Mouse (Mus musculus): ENCODE data around the gene Ccl11. TPM values are rescaled to one million over a fixed set of nuclear protein-coding genes. Genes with fewer than 3 reads are reported as not detected.

Ccl11 gene
- polyA plus RNA-seq (2015; fragmentation: Nextera tagmentation; extraction: Ambion mirVana), result 2.2 and 5.8 TPM in 2 replicates

DNA sequence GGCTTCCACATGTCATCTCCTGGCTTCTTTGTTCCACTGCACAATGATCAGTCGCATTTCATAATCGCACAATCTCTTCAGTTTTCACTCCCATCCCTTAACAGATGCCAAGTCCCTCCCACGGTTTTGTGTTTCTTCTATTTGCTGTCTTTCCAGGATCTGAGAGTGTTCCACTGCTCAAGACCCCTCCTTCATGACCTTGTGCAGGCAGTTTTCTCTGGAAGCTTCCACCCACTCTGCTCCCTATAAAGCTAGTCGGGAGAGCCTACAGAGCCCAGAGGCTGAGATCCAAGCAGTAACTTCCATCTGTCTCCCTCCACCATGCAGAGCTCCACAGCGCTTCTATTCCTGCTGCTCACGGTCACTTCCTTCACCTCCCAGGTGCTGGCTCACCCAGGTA lies at the start of gene Ccl11:
Gene Ccl11, plus strand, starts transcription at position 178 of the 400 bp plus-strand sequence.
- no peaks in the 10 kb centered on the region; the same call in 1 of the 2 replicates for H3K27me3 ChIP-seq
- H3K36me3 ChIP-seq, result no peaks in the 10 kb centered on the region
- H3K4me3 ChIP-seq, result no peak within 1 kb of the TSS
- no peak within 1 kb of the TSS for H3K27ac ChIP-seq
- no peak within 1 kb of the TSS for H3K4me2 ChIP-seq
- ATAC-seq (replicated peaks; ENCODE audit: insufficient number of reproducible peaks, insufficient read depth, low FRiP score, low read depth), result no peak
- 68% methylated on average over 6 of the region's 6 CpGs for WGBS
- no peak within 1 kb of the TSS for H3K9ac ChIP-seq
- no peaks in the 10 kb centered on the region for H3K9me3 ChIP-seq (replicated peaks)
- H3K4me1 ChIP-seq (replicated peaks), result no peaks in the 10 kb centered on the region

DNA sequence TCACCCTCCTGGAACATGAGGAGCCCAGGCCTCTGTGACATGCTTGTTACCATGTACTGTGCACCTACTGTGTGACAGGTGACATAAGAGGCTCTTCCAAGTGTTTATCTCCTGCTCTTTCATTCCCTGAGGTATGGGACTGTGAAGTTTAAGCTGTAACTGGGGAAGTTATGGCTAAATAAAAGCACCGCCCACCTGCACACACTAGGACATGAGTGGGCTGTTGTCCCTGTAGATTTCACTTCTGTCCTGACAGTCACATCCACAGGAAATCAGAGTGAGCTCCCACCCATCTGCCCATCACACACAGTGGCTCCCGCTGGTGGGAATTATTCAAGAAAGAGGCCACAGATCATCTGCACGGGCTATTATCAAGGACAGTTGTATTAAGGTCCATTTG lies 47.5 kb upstream of the Ccl11 start:
- H3K4me2 ChIP-seq, result no peak overlapping the region
- no peaks in the 10 kb centered on the region for H3K9me3 ChIP-seq (replicated peaks)
- H3K9ac ChIP-seq, result no peak overlapping the region
- H3K4me3 ChIP-seq, result no peak overlapping the region
- no peak for ATAC-seq (replicated peaks; ENCODE audit: insufficient number of reproducible peaks, insufficient read depth, low FRiP score, low read depth)
- 84% methylated on average over 3 of the region's 3 CpGs for WGBS
- no peaks in the 10 kb centered on the region for H3K36me3 ChIP-seq
- no peak overlapping the region for H3K27ac ChIP-seq
- H3K27me3 ChIP-seq, result no peaks in the 10 kb centered on the region
- no peaks in the 10 kb centered on the region for H3K4me1 ChIP-seq (replicated peaks)

DNA sequence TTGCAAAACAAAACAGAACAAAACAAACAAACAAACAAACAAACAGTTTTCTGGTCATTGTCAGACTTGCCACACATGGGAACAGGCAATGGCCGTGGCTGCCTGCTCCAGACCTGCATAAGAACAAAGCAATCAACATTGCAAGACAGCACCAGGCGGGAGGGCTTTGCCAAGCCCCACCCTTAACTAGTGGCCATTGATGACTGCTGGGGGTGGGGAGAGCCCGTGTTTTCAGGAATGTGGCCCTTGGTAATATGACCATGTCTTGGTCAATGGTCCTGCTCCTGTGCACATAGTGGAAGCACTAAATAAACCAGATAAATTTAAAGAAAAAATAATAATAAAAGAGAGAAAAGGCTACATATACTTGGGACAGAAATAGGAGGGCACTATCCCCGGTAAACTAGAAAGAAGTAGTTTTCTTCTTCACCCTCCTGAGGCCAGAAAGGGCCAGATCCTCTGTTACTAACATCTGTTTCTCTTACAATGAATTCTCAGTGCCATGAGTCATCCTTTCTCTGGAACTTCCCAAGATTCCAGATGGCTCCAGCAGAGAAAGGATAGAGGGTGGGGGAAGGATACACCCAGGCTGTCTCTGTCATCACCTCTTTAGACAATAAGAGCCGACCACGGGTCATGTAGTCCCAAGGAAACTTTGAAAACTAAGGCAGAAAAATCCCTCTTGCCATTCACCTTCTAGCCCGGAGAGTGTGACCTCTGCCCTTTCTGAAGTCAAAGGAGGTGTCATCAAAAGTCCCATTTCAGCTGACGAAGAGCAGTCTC lies 46.0 kb upstream of the Ccl11 start:
- Histone ChIP-seq H3K36me3 (no peaks in the 10 kb centered on the region), H3K4me3 (no peak overlapping the region), H3K9ac (no peak overlapping the region), H3K27ac (no peak overlapping the region), H3K4me2 (no peak overlapping the region), H3K4me1 (replicated peaks) (no peaks in the 10 kb centered on the region), H3K9me3 (replicated peaks) (no peaks in the 10 kb centered on the region), H3K27me3 (no peaks in the 10 kb centered on the region)
- 40% methylated on average over 8 of the region's 8 CpGs for WGBS
- ATAC-seq (replicated peaks; ENCODE audit: insufficient number of reproducible peaks, insufficient read depth, low FRiP score, low read depth), result no peak

DNA sequence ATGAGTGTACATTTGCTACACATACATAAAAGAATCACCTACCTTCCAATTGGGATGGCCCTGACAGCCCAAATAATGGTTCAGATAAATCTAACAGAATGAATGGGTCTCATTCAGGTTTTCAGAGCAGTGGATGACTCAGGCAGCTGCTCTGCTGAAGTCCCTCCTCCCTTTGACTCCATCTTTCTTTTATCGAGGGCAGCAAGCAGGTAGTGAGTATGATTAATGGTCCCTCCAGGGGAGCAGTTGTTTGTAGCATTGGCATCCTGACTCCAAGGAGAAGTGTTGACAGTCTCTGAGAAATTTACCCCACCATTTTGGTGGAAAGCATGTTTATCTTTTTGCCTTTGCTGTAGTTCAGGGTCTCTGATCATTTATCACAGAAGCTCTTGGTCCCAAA lies 43.9 kb upstream of the Ccl11 start:
- no peaks in the 10 kb centered on the region for H3K4me1 ChIP-seq (replicated peaks)
- no peaks in the 10 kb centered on the region for H3K27me3 ChIP-seq
- no peak overlapping the region for H3K9ac ChIP-seq
- no peaks in the 10 kb centered on the region for H3K36me3 ChIP-seq
- H3K9me3 ChIP-seq (replicated peaks), result no peaks in the 10 kb centered on the region
- H3K4me3 ChIP-seq, result no peak overlapping the region
- WGBS, result 63% methylated on average over 1 of the region's 1 CpGs
- H3K4me2 ChIP-seq, result no peak overlapping the region
- H3K27ac ChIP-seq, result no peak overlapping the region
- no peak for ATAC-seq (replicated peaks; ENCODE audit: insufficient number of reproducible peaks, insufficient read depth, low FRiP score, low read depth)

DNA sequence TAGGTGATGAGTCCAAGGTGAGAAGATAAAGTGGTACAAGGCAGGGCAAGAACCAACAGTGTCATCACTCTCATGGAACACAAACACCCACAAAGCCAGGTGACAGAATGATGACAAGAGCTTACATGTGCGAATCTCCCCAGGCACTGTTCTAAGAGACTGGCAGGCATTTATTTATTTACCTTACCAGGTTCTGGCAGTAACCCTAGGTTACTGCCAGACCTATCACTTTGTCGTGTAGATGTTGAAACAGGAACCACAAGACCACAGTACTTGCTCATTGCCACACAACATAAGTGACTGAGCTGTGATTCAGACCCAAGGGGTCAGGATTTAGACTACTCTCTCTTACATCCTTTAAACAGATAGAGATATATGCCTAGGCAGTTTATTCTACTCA lies 42.6 kb upstream of the Ccl11 start:
- H3K27ac ChIP-seq, result no peak overlapping the region
- no peak overlapping the region for H3K4me3 ChIP-seq
- WGBS, result 51% methylated on average over 2 of the region's 2 CpGs
- H3K4me1 ChIP-seq (replicated peaks), result 0 out of 2 replicates have a peak, but pooled peaks cover 4% of the 10 kb centered on the region
- no peak overlapping the region for H3K4me2 ChIP-seq
- no peaks in the 10 kb centered on the region for H3K9me3 ChIP-seq (replicated peaks)
- no peaks in the 10 kb centered on the region for H3K36me3 ChIP-seq
- no peak for ATAC-seq (replicated peaks; ENCODE audit: insufficient number of reproducible peaks, insufficient read depth, low FRiP score, low read depth)
- H3K27me3 ChIP-seq, result no peaks in the 10 kb centered on the region
- no peak overlapping the region for H3K9ac ChIP-seq

DNA sequence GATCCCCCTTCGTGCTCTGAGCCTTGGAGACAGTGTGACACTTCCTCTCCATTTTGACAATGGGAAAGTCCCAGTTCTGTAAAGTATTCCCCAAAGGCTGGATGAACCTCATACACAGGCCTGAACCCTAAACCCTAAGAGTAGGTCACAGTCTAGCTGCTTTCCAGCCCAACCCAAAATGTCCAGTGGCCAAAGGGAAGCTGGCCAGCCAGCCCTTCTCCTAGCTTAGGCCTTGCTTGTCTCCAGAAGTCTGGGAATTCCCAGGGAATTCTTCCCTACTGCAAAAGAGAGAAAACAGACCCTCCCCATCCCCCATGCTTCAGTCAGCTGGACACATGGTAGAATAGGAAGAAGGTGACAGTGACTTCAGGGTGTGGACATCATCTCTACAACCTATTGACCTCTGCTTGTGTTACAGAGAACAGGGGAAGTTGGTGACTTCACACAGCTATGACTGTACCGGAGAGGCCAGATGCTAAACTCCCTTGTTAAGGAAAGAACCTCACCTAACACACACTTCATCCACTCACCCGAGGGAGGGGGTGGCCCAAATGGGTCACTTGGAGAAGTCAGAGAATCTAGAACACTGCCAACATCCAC lies 41.3 kb upstream of the Ccl11 start:
- H3K4me2 ChIP-seq, result no peak overlapping the region
- no peak overlapping the region for H3K9ac ChIP-seq
- H3K9me3 ChIP-seq (replicated peaks), result no peaks in the 10 kb centered on the region
- H3K27ac ChIP-seq, result no peak overlapping the region
- H3K27me3 ChIP-seq, result no peaks in the 10 kb centered on the region
- no peak for ATAC-seq (replicated peaks; ENCODE audit: insufficient number of reproducible peaks, insufficient read depth, low FRiP score, low read depth)
- H3K36me3 ChIP-seq, result no peaks in the 10 kb centered on the region
- 0 out of 2 replicates have a peak, but pooled peaks cover 8% of the 10 kb centered on the region for H3K4me1 ChIP-seq (replicated peaks)
- H3K4me3 ChIP-seq, result no peak overlapping the region
- WGBS, result 64% methylated on average over 3 of the region's 3 CpGs

DNA sequence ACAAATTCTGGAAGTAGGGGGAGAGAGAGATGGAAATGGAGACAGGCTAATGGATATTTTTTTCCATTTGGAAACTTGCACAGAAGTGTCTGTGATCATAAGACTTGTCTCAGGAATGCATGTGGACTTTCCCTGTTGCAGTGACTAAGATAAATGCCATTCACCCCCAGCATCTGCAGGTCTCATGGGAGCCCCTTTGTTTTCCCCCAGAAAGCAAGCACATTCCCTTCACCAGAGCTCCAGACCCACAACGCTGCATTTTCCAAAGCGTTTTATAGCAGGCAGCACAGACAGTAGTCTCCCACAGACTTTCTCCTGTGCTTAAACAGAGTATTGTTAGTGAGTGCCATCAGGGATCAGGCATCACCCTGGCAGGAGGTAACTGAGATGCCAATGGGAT lies 38.2 kb upstream of the Ccl11 start:
- H3K4me2 ChIP-seq, result no peak overlapping the region
- no peaks in the 10 kb centered on the region for H3K27me3 ChIP-seq
- H3K36me3 ChIP-seq, result no peaks in the 10 kb centered on the region
- no peak overlapping the region for H3K9ac ChIP-seq
- H3K9me3 ChIP-seq (replicated peaks), result no peaks in the 10 kb centered on the region
- ATAC-seq (replicated peaks; ENCODE audit: insufficient number of reproducible peaks, insufficient read depth, low FRiP score, low read depth), result no peak
- WGBS, result 25% methylated on average over 2 of the region's 2 CpGs
- no peak overlapping the region for H3K4me3 ChIP-seq
- H3K27ac ChIP-seq, result no peak overlapping the region
- 0 out of 2 replicates have a peak, but pooled peaks cover 10% of the 10 kb centered on the region for H3K4me1 ChIP-seq (replicated peaks)

DNA sequence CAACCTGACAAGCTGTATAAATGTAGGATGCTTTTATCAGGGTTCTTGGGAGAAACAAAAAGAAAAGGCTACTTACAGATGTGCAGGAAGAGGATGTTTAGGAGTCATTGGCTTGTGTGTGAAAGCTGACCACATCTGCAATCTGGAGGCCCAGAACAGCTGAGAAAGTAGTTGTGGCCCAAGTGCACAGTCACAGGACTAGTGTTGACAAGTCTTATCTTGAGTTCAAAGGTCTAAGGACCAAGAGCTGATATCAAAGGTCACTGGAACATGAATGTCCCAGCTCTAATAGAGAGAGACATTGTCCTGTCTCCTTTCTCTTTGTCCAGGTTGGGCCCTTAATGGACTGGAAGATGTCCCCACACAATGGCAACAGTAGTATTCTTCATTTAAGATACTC lies 37.8 kb upstream of the Ccl11 start:
- H3K36me3 ChIP-seq, result no peaks in the 10 kb centered on the region
- ATAC-seq (replicated peaks; ENCODE audit: insufficient number of reproducible peaks, insufficient read depth, low FRiP score, low read depth), result no peak
- 0 out of 2 replicates have a peak, but pooled peaks cover 10% of the 10 kb centered on the region for H3K4me1 ChIP-seq (replicated peaks)
- H3K9ac ChIP-seq, result no peak overlapping the region
- H3K4me2 ChIP-seq, result no peak overlapping the region
- no peak overlapping the region for H3K27ac ChIP-seq
- no peaks in the 10 kb centered on the region for H3K27me3 ChIP-seq
- no peak overlapping the region for H3K4me3 ChIP-seq
- no peaks in the 10 kb centered on the region for H3K9me3 ChIP-seq (replicated peaks)

DNA sequence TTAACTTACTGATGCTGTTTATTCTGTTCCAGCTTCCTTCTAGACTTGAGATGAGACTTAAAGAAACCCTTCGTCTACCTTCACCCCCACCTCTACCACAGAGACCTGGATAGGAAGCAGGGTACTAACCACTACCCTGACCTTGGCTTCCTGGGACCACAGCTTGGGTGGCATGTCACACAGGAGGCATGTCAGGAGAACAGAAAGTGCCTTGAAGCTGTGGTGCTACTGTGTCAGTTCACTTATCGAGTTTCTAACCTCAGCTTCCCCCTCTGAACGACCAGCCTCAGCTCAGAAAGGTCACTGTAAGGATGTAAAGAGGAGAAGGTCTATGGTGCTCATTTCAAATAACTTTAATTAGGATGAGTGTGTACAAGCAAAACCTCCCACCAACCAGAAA lies 36.2 kb upstream of the Ccl11 start:
- Histone ChIP-seq H3K9me3 (replicated peaks) (no peaks in the 10 kb centered on the region), H3K9ac (no peak overlapping the region), H3K4me1 (replicated peaks) (0 out of 2 replicates have a peak, but pooled peaks cover 10% of the 10 kb centered on the region), H3K4me3 (no peak overlapping the region), H3K4me2 (no peak overlapping the region), H3K27ac (no peak overlapping the region), H3K36me3 (no peaks in the 10 kb centered on the region), H3K27me3 (no peaks in the 10 kb centered on the region)
- WGBS, result 31% methylated on average over 3 of the region's 3 CpGs
- ATAC-seq (replicated peaks; ENCODE audit: insufficient number of reproducible peaks, insufficient read depth, low FRiP score, low read depth), result no peak

DNA sequence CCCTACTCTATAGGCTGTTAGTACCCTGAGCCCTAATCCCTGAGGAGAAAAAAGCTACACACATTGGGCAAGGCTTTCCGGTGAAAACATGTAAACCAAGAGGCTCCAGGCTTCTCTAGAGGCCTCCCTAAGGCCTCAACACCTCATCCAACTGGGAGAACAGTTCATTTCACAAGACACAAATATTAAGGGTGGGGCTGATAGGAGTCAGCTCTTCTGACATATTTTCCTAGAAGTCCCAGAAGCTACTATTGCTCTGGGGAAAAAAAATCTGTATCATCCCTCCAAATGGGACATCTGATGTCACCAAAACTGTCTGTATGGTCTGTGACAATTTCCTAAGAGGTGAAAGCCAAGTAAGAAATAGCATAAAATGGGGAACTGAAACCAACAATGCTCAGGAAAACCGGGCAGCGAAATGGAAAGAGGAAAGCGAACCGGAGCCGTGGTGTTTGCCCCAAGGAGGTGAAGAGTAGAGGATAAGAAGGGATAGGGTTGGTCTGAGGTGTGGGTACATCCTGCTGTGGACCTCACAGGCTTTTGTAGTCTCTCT lies 35.0 kb upstream of the Ccl11 start:
- Histone ChIP-seq H3K4me1 (replicated peaks) (0 out of 2 replicates have a peak, but pooled peaks cover 10% of the 10 kb centered on the region), H3K4me2 (no peak overlapping the region), H3K36me3 (no peaks in the 10 kb centered on the region), H3K9me3 (replicated peaks) (no peaks in the 10 kb centered on the region), H3K27ac (no peak overlapping the region), H3K4me3 (no peak overlapping the region), H3K27me3 (no peaks in the 10 kb centered on the region), H3K9ac (no peak overlapping the region)
- 82% methylated on average over 6 of the region's 6 CpGs for WGBS
- no peak for ATAC-seq (replicated peaks; ENCODE audit: insufficient number of reproducible peaks, insufficient read depth, low FRiP score, low read depth)

DNA sequence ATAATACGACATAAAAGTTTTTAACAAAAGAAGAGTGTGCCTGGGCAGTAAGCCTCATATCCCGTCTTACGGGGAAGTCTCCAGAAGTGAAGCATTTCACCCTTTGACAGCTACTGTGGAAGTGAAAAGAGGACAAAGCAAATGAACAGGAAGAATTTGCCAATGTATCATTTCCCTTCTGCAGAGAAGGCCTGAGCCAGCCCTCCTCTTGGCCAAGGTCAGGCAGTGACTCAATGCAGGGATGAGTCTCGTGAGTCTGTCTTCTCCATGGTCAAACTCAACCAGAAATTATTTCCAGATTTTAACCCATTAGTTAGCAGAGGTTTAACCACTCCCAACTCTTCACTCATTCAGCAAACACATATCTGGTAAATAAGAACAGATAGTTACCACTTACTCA lies 33.9 kb upstream of the Ccl11 start:
- Histone ChIP-seq H3K4me2 (no peak overlapping the region), H3K4me1 (replicated peaks) (0 out of 2 replicates have a peak, but pooled peaks cover 10% of the 10 kb centered on the region), H3K36me3 (no peaks in the 10 kb centered on the region), H3K27me3 (no peaks in the 10 kb centered on the region), H3K9ac (no peak overlapping the region), H3K9me3 (replicated peaks) (no peaks in the 10 kb centered on the region), H3K27ac (no peak overlapping the region), H3K4me3 (no peak overlapping the region)
- ATAC-seq (replicated peaks; ENCODE audit: insufficient number of reproducible peaks, insufficient read depth, low FRiP score, low read depth), result no peak
- 65% methylated on average over 4 of the region's 4 CpGs for WGBS

Measured in heart, embryonic 15.5 days (tissue).